Mouse (Mus musculus) forebrain, embryonic 11.5 days (tissue): ENCODE data around the gene Parp8. TPM values are rescaled to one million over a fixed set of nuclear protein-coding genes. Genes with fewer than 3 reads are reported as not detected.

Experiments used
- ATAC-seq: fragments of 200-750 bp; cut with Nextera tagmentation; replicated peaks from 2 replicates; pipeline ENCODE4 v1.8.0; 2017; ENCODE audit warnings: moderate TSS enrichment; ENCODE audit not compliant: low FRiP score
- DNase-seq: peaks from one replicate; pipeline ENCODE4 v3.0.0-alpha.2; 2017; ENCODE audit warnings: low spot score
- H3K27ac ChIP-seq: fragments of 300-500 bp; sonication (generic); 2 replicates; pipeline ENCODE4 v1.5.1; 2014; ENCODE audit warnings: low read depth, low read length
- H3K27me3 ChIP-seq: fragments of 300-500 bp; sonication (generic); 2 replicates; pipeline ENCODE4 v1.6.1; 2014; ENCODE audit warnings: mild to moderate bottlenecking, low read length, mixed read lengths; ENCODE audit not compliant: control insufficient read depth, insufficient read depth
- H3K36me3 ChIP-seq: fragments of 300-500 bp; sonication (generic); 2 replicates; pipeline ENCODE4 v1.6.1; 2014; ENCODE audit warnings: mild to moderate bottlenecking, low read length, moderate library complexity, mixed read lengths; ENCODE audit not compliant: control insufficient read depth, insufficient read depth
- H3K4me1 ChIP-seq: fragments of 300-500 bp; sonication (generic); replicated peaks from 2 replicates; pipeline ENCODE4 v1.6.1; 2014; ENCODE audit warnings: low read length, mixed read lengths; ENCODE audit not compliant: control insufficient read depth, insufficient read depth
- H3K4me2 ChIP-seq: fragments of 300-500 bp; sonication (generic); 2 replicates; pipeline ENCODE4 v1.6.1; 2014; ENCODE audit warnings: low read depth, mild to moderate bottlenecking, low read length, moderate library complexity, mixed read lengths; ENCODE audit not compliant: severe bottlenecking
- H3K4me3 ChIP-seq: fragments of 300-500 bp; sonication (generic); 2 replicates; pipeline ENCODE4 v1.5.1; 2014; ENCODE audit warnings: low read depth, low read length
- H3K9ac ChIP-seq: fragments of 300-500 bp; sonication (generic); 2 replicates; pipeline ENCODE4 v1.6.1; 2014; ENCODE audit warnings: low read length
- H3K9me3 ChIP-seq: fragments of 300-500 bp; sonication (generic); 2 replicates; pipeline ENCODE4 v1.6.1; 2016; ENCODE audit warnings: low read length, mixed read lengths; ENCODE audit not compliant: control insufficient read depth
- WGBS: fragments of 180-500 bp; shearing (Covaris S2); extraction: QIAGEN DNeasy Blood & Tissue Kit; methylation state at CpG from one replicate; pipeline ENCODE4 v1.1.7; 2014; 5-methylcytosine and 5-hydroxymethylcytosine counted together
- polyA plus RNA-seq: library from polyadenylated mRNA; unstranded; fragments of >200 nt; fragmentation: Nextera tagmentation; extraction: Ambion mirVana; gene quantifications from 2 replicates; pipeline ENCODE4 v1.2.1, GENCODE M21; 2014

The Parp8 gene
- polyA plus RNA-seq, 1 experiment from 2014 or later: 15.4 TPM

DNA sequence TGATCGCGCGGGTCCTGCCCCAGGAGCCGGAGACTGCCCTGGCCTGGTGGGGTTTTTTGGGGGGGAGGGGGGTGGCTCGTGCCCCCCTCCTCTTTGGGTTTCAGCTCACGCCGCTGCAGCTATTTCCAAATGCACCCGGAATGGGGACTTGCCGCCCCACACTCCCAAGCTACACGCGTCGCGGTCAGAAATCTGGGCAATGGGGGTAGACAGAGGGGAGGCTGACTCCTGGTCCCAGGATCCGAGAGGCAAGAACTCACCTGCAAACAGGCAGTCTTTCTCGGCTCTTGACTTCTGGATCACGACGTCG is 466 bp downstream of the Parp8 start:
- peak; percentile 59; the same call in 1 of the 2 replicates for ATAC-seq
- whole genome bisulfite sequencing: 1% methylated on average over 16 of the region's 18 CpGs
- H3K4me2 ChIP-seq: peak overlapping the region; percentile 90
- peak overlapping the region; percentile 83 for H3K27ac ChIP-seq
- no peaks in the 10 kb centered on the region for H3K36me3 ChIP-seq
- H3K9me3 ChIP-seq: no peaks in the 10 kb centered on the region
- H3K4me3 ChIP-seq: peak overlapping the region; percentile 75
- H3K27me3 ChIP-seq: no peaks in the 10 kb centered on the region; the same call in 1 of the 2 replicates
- H3K4me1 ChIP-seq: no peaks in the 10 kb centered on the region
- peak overlapping the region; percentile 86 for H3K9ac ChIP-seq
- DNase-seq: no peak

DNA sequence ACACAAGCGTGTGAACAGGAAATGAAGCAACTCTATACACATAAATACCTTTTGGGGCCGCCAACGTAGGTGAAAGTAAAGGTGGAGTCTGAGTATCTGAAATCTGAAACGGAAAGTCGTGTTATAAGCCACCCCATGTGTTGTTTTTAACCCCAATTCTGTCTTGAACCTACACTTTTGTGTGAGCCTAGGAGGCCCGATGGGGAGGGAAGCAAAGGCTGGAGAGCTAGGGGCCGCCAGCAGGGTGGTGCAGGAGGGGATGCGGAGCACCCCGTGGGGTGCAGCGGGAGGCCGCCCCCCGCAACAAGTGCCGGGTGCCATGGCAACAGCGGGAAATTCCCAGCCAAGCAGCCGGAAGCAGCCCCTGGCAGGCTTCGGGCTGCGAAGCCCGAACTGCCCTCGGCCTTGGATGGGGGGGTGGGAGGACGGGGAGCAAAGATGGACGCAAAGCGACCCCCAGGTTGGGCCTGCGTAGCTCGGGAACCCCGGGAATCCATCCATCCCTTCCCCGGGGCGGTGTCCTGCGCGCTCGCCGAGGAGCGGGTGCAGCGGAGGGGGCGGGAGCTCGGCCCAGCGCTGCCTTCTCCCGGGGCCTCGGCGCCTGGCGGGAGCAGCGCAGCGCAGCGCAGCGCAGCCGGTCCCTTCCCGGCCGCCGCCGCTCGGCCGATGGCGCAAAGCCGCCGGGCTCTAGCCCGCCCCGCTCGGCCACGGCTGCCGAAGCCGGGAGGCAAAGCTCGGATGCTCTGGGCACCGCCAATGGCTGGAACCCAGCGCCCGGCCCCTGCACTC is 1.0 kb downstream of the Parp8 start:
- H3K4me2 ChIP-seq: peak overlapping the region; percentile 90
- H3K27ac ChIP-seq: peak overlapping the region; percentile 83
- H3K9me3 ChIP-seq: no peaks in the 10 kb centered on the region
- H3K27me3 ChIP-seq: no peaks in the 10 kb centered on the region; the same call in 1 of the 2 replicates
- peak overlapping the region; percentile 86 for H3K9ac ChIP-seq
- ATAC-seq: peak; percentile 89
- H3K4me3 ChIP-seq: peak overlapping the region; percentile 75
- H3K4me1 ChIP-seq: no peaks in the 10 kb centered on the region
- H3K36me3 ChIP-seq: no peaks in the 10 kb centered on the region
- peak; percentile 88 for DNase-seq
- under 1% methylated on average over 64 of the region's 64 CpGs for WGBS

- Histone ChIP-seq H3K4me2 (peak overlapping the region; percentile 90), H3K9ac (peak overlapping the region; percentile 86; the same call in 1 of the 2 replicates), H3K36me3 (no peaks in the 10 kb centered on the region), H3K27me3 (no peaks in the 10 kb centered on the region; the same call in 1 of the 2 replicates), H3K4me3 (peak overlapping the region; percentile 75), H3K9me3 (no peaks in the 10 kb centered on the region), H3K27ac (no peak overlapping the region), H3K4me1 (no peaks in the 10 kb centered on the region)
- 17% methylated on average over 12 of the region's 12 CpGs for WGBS
- DNase-seq: no peak
- ATAC-seq: no peak
Measured at GRCm38 (mm10) chr13:117023346-117024050, 1.8 kb downstream of the Parp8 start.

DNA sequence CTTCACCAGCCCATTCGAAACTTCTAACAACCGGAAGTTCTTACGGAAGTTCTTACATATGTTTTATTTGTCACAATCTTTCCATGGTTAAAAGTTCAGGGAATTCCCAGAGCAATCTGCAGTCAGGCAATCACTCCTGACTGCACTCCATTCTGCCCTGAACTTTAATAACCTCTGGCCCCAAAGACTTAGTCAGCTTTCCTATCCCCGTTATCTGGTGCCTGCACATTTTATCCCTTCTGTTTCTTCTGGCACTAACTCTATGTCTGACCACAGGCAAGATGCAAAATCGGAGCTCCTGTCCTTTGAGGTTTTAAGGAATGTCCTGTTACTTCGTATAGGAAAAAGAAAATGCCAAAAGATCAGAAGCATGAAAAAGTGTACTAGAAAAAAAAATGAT is 4.7 kb downstream of the Parp8 start:
- Histone ChIP-seq H3K27me3 (no peaks in the 10 kb centered on the region), H3K4me1 (no peaks in the 10 kb centered on the region), H3K9me3 (no peaks in the 10 kb centered on the region), H3K4me3 (no peak overlapping the region), H3K9ac (no peak overlapping the region), H3K4me2 (no peak overlapping the region), H3K36me3 (no peaks in the 10 kb centered on the region), H3K27ac (no peak overlapping the region)
- DNase-seq (no peak), ATAC-seq (no peak)
- WGBS: 83% methylated on average over 6 of the region's 6 CpGs

- ATAC-seq: no peak
- H3K9me3 ChIP-seq: no peaks in the 10 kb centered on the region
- H3K27me3 ChIP-seq: no peaks in the 10 kb centered on the region
- DNase-seq: no peak
- no peaks in the 10 kb centered on the region for H3K36me3 ChIP-seq
- no peak overlapping the region for H3K4me2 ChIP-seq
- WGBS: 94% methylated on average over 6 of the region's 6 CpGs
- no peak overlapping the region for H3K9ac ChIP-seq
- H3K4me1 ChIP-seq: no peaks in the 10 kb centered on the region
- H3K4me3 ChIP-seq: no peak overlapping the region
- H3K27ac ChIP-seq: no peak overlapping the region
Measured at GRCm38 (mm10) chr13:117018676-117019075, 6.7 kb downstream of the Parp8 start.

GRCm38 (mm10) chr13:117013516-117013915 is 11.8 kb downstream of the Parp8 start:
- ATAC-seq: no peak
- no peaks in the 10 kb centered on the region for H3K9me3 ChIP-seq
- H3K36me3 ChIP-seq: no peaks in the 10 kb centered on the region
- no peak overlapping the region for H3K9ac ChIP-seq
- H3K27ac ChIP-seq: no peak overlapping the region; the same call in 1 of the 2 replicates
- no peak overlapping the region for H3K4me3 ChIP-seq
- no peaks in the 10 kb centered on the region for H3K4me1 ChIP-seq
- no peak overlapping the region for H3K4me2 ChIP-seq
- WGBS: 93% methylated on average over 2 of the region's 2 CpGs
- no peak for DNase-seq
- H3K27me3 ChIP-seq: no peaks in the 10 kb centered on the region

DNA sequence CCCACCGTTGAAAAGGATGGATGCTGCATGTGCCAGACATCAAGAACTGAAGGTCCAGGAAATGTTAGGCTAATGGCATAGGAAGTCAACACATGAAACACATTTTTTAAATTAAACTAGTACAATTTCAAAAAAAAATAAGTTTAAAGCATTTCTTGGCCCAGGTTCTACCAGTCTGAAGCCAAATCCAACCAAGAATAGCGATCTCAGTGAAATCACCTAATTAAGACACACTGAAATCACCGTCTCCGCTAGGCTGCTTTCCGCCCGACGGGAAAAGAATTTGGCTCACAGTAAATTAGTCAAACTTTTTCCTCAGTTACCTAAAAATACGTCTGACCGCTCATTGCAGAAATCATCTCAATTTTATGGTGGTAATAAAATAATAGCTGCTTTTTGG is 13.3 kb downstream of the Parp8 start:
- Histone ChIP-seq H3K9me3 (no peaks in the 10 kb centered on the region), H3K4me1 (no peaks in the 10 kb centered on the region), H3K4me3 (no peak overlapping the region), H3K27me3 (no peaks in the 10 kb centered on the region), H3K9ac (no peak overlapping the region), H3K36me3 (no peaks in the 10 kb centered on the region), H3K27ac (no peak overlapping the region), H3K4me2 (no peak overlapping the region)
- DNase-seq (no peak), ATAC-seq (no peak)
- WGBS: 97% methylated on average over 9 of the region's 9 CpGs

DNA sequence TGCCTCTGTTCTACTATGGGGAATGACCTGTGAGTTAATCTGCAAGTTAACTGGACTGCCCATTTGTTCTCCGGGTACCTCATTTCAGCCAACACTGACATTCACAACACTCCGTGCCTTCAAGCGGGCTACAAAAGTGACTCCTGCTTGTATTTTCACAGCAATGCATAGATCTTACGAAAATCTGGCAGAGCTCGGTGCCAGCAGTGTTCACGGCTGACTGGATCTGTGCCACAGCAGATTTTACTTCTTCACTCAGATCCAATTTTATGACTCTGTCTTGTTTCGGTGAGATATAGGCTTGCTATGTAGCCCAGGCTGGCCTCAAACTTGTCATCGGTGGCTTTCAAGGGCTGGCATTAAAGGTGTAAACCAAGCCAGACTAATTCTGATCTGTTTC is 15.2 kb downstream of the Parp8 start:
- H3K27ac ChIP-seq: no peak overlapping the region
- 90% methylated on average over 8 of the region's 8 CpGs for WGBS
- no peak overlapping the region for H3K9ac ChIP-seq
- H3K4me2 ChIP-seq: no peak overlapping the region
- ATAC-seq (no peak), DNase-seq (no peak)
- no peak overlapping the region for H3K4me3 ChIP-seq
- no peaks in the 10 kb centered on the region for H3K9me3 ChIP-seq
- H3K27me3 ChIP-seq: no peaks in the 10 kb centered on the region
- no peaks in the 10 kb centered on the region for H3K4me1 ChIP-seq
- H3K36me3 ChIP-seq: no peaks in the 10 kb centered on the region
